Mouse (Mus musculus) liver, embryonic 14 days (tissue): Measurements from ENCODE around the gene Ttc1. TPM values are rescaled to one million over a fixed set of nuclear protein-coding genes. Genes with fewer than 3 reads are reported as not detected.

Experiments used
- polyA plus RNA-seq: library from polyadenylated mRNA; depleted of rRNA; stranded (reverse); fragments of >200 nt; gene quantifications from 2 replicates; pipeline ENCODE4 v1.2.3, GENCODE M21; 2012; rRNA removed

Ttc1 gene
- polyA plus RNA-seq = 17.8 and 21.9 TPM in 2 replicates

DNA sequence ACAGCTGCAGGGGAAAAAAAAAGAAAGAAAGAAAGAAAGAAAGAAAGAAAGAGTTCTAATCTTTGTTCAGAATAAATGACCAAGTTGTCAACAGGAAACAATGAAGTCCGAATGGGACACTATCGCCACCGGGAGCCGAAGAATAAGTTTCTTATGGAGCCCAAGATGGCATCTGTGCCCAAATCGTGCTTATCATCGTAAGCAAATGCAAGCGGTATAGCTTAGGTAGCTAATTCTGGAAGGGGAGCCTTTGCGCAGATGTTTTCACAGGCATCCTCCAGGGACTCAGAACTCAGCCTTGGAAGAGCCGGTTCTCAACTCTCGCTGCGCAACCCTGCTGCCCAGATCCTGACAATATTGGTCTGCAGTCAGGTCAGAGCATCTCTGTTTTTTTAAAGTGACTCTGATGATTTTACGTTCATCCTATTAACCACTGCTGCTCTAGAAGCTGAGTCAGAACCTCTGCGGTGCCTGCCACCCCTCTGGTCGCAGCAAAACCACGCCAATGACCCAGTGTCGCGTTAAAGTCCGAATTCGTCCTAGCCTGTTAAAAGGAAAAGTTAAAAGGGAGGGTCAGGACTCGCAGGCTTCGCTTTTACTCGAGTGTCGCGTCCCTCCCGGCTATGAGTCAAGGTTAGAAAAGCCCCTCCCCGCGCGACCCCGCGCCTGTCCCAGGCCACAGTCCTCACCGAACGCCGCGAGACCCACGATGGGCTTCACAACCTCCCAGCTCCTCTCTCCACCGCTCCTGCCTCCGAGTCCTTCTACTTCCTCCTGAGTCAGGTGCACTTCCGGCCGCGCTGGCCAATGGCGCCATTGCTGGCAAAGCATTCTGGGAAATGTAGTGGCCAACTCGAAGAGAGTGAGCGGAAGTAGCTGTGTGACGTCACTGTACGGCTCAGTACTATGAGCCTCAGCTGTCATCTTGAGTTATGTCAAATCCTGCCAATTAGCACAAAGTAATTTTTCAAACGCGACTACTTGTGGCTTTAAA lies at the start of gene Ttc1:
TSS of gene Ttc1 (minus strand) at position 776 of the 994 bp plus-strand sequence.

DNA sequence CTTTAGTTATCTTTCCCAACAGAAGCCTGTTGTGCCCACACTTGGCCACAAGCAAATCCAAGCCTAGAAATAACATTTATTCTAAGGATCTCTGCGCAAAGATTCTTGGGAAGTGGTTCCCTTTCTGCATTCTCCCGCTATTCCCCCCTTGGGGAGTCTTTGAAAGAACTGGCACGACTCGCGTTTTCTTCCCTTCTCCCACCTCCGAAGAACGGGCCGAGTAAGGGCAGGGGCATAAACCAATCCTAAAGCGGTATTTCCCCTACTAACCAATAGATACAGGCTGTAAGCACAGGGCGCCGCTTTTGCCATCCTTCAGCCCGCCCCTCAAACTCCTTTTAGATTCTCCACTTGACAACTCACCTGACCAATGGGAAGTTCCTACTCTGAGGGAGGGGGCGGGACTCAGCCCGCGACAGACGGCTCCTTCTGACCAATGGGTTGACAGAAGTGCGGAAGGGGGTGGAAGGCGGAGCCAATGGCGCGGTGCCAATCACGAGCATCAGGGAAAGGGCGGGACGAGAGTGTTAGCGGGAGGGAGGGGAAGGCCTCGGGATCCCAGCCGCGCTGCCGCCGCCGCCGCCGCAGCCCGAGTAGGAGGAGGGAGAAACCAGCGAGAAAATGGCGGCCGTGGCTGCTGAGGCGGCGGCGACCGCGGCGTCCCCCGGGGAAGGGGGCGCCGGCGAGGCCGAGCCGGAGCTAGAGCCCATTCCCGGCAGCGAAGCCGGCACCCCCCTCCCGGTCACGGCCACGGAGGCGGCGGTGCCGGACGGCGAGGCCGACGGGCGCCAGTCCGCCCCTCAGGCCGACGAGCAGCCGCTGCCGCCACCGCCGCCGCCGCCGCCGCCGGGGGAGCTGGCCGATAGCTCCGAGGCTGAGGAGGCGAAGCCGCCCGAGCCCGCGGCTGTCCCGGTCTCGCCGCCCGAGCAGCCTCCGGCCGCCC lies 66.1 kb downstream of the Ttc1 start, which contains the start of gene Pwwp2a:
TSS of gene Pwwp2a (plus strand) at position 527 of the 943 bp plus-strand sequence.

Other genes with a start within 250 kb of the Ttc1 start
- 0.79 and 0.86 TPM in 2 replicates for gene Ccnjl, start 219.2 kb downstream of the Ttc1 start, polyA plus RNA-seq
- gene 4933415A04Rik, start 161.0 kb downstream of the Ttc1 start, polyA plus RNA-seq = 0.09 and 0.16 TPM in 2 replicates
- gene Fabp6, start 146.5 kb downstream of the Ttc1 start, polyA plus RNA-seq = not detected in 2 replicates
- gene Pwwp2a, start 66.0 kb downstream of the Ttc1 start, polyA plus RNA-seq = 16.8 and 19.8 TPM in 2 replicates
- 6.1 and 7.8 TPM in 2 replicates for gene Adra1b, start 153.2 kb upstream of the Ttc1 start, polyA plus RNA-seq